Mouse (Mus musculus): ENCODE data around the gene Cphx3.
"Not testable (repeated sequence)": the region's sequence is repeated elsewhere in the genome, so short reads cannot be mapped to it uniquely, and the experiment has no call there.

The Cphx3 gene

DNA sequence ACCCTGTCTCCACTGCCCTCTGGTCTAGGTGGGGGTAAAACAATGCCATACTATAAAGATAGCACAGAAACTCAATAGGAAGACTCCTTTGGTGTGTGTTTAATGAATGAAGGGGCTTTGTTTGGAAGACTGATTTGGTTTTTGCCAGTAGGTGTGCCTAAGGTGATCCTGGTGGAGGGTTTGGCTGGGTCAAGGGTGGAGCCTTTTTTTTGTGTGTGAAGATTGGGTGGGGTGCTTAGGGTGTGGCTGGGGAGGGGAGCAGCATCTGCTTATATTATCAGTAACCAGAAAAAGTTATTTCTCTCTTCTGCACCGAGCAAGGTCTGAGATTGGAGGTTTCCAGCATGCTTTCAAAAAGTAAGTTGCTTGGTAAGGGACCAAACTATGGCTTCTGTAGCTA is at the start of gene Cphx3:
Cphx3 (plus strand) TSS at position 301 of the 400 bp plus-strand sequence.
- DNase-seq (ENCODE audit: low spot score in 2 of 2), result not testable (repeated sequence)

DNA sequence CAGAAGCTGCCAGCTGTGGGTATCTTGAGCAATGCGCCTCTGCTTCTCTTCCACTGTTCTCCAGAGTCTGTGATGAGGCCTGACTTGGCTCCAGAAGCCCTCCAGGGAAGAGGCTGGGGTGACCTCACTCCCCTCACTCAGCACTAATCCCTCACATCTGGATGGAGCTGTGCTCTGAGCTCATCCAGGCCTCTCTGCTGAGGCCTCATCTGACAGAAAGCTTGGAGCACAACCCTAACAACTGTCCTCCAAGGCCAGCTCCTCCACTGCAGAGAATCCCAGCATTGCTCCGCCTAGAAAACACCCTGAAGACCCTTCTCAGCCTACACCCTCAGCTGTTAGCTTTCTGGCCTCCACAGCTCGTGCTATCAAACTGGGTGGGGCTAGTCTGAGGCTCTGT is 47.7 kb upstream of the Cphx3 start:
- not testable (repeated sequence) for DNase-seq (ENCODE audit: low spot score in 2 of 2)

DNA sequence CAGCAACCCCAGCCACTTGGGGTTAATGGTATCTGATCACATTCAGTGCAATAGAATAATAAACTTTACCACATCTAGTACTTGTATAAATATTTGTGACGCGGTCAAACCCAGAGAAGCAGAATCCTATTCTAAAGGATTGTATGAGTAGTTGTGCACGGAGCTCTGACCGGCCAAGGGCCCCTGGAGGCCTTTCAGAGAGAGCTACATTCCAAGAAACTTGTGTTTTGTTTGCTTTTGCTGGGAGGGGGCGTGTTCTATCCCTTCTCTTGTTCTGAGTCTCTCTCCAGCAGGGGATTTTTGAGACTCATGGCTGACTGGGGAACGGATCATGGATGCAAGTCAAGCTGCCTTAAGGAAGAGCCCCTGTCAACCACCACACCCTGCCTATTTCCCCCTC is 46.7 kb upstream of the Cphx3 start:
- not testable (repeated sequence) for DNase-seq (ENCODE audit: low spot score in 2 of 2)

DNA sequence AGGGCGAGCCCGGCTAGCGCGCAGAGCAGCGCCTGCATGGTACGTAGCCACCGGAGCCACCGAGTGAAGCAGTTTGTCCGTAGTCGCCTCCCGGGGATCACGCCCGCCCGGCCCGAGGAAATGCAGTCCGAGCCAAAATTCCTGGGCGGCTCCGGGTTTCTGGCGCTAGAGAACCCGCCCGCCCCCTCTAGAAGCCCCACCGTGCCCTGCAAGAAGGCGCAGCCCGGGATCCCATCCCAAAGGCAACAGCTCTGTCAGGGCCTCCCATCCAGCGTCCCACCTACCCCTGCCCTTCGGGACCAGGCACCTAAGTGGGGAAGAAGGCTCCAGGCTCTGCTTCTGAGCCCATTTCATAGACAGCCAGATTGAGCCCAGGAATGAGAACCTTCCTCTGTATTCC is 39.5 kb upstream of the Cphx3 start, which contains the start of gene Gm9780:
Gm9780 (minus strand) TSS at position 101 of the 400 bp plus-strand sequence.
- not testable (repeated sequence) for DNase-seq (ENCODE audit: low spot score in 2 of 2)

DNA sequence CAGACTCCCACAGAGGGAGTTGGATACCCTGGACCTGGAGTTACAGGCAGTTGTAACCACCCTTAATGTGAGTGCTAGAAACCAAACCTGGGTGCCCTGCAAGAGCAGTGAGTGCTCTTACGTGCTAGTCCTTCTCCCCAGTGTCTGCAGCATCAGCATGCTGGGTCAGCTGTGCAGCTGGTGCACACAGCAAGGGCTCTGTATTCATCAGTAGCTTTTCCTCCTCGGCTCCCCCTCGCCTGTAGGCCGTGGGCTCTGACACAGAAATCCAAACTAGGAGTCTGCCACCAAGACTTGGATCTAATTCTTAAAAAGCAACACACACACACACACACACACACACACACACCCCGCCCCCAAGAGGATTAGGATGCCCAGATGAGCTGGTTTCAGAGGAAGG is 37.1 kb upstream of the Cphx3 start:
- DNase-seq (ENCODE audit: low spot score in 2 of 2), result not testable (repeated sequence)

DNA sequence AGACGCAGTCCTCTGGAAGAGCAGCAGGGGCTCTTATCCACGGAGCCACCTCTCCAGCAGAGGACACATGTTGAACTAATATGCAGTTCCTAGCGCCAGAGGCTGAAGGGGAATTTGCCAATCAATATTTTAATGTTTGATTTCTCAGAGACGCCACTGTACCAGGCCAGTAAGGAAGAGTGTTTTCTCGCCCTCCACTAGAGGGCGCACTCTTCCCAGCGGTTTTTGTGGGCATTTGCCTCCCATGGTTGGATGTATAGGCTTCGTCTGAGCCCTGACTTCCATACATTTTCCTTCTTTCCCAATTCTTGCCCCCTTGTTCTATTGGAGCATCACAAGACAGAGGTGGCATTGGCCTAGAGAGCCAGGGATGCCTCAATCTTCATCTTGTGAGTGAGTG is 35.1 kb upstream of the Cphx3 start:
- not testable (repeated sequence) for DNase-seq (ENCODE audit: low spot score in 2 of 2)

DNA sequence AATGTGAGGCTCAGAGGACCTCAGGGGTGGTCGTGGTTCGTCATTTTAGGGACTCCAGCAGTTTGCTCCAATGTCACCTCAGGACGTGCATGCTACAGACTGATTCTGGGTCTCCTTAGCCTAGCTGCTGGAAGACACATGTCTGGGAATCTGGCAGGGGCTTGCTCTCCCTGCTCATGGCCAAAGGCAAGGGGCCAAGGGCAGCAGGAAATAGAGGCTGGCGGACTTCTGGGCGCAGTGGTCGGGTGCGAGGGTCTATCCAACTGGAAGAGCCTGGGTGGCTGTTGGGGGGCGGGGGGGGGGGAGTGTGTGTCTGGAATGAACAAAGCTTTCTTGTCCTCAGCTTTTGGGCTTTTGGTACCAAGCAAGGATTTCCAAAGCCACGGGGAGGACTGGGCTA is 33.3 kb upstream of the Cphx3 start:
- not testable (repeated sequence) for DNase-seq (ENCODE audit: low spot score in 2 of 2)

DNA sequence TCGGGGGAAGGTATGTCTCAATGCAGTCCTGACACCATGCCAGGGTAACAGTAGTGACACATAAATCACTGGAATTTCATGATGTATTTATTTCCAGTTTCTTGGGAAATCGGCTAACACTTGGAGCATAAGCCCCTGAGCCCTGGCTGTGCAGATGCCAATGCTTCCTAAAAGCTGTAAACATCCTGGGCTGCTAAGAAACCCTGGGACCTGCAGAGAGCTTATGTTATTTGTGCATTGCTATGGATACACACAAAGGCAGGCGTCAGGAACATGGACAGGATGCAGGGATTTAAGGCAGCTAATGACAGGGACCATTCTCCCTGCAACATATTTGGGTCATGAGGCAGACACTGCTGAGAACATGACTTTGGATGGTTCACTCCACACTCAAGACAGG is 23.9 kb upstream of the Cphx3 start:
- DNase-seq (ENCODE audit: low spot score in 2 of 2), result not testable (repeated sequence)

DNA sequence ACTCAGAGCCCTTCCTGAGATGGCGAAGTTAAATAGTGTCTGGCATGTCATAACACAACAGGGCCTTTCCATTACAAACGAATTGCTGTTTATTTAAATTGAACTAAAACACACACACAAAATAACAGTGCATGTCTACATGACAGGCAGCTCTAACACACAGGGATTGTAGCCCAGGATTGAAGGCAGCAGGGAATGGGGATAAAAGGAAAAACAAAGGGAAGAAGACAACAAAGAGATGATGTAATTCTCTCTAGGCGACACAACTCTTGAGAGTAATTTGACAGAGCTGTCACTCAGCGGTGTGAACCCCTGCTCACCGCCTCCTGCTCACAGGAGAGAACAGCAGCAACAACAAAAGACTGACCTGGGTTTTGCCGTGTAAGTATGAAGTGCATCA is 22.7 kb upstream of the Cphx3 start:
- DNase-seq (ENCODE audit: low spot score in 2 of 2), result not testable (repeated sequence)

DNA sequence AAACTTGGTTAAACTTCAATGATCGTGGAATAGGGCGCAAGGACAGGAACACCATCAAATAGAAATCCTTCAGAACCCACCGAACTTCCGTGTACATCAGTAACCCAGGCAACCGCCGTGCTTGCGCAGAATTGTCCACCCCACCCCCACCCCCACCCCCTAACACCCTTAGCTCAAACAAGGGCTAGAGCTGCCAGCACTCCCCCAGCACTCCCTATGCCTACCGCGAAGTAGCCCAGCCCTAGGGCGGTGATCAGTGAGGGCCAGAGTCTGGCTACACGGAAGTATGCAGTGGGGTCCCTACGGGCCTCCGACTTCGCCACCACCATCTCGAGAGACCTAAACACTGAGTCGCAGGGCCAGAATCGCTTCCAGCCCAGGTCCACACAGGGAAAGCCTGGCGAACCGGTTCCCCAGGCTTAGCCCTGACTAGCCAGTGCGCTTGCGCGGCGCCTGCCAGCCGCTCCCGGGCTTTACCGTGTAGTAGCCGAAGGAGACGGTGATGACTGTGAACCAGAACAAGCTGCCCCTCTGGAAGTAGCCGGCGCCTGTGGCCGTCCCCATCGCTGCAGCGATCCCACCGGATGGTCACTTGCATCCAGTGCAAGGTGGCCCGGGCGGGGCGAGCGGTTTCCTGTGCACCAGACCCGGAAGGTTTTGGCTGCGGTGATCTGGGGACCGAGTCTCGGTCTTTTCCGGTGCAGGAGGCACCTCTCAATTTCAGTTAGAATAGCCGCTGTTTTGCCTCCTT is 15.3 kb upstream of the Cphx3 start:
- DNase-seq (ENCODE audit: low spot score in 2 of 2), result not testable (repeated sequence)

DNA sequence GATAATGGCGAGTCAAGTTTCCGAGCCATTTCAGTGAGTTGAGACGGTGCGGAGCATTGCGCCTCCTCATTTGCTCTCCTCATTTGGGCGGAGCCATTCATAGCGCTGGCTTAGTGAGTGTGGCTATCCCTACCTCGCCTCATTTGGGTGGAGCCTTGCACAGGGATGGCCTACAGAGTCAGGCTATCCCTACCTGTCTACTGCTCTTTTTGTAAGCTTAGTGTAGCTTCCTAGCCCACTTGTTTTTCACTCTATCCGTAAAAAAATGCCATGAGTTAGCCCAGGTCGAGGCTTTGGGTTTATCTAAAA is 14.8 kb upstream of the Cphx3 start, which contains the start of gene Tmem254c:
Tmem254c (minus strand) TSS at position 31 of the 309 bp plus-strand sequence.
- DNase-seq (ENCODE audit: low spot score in 2 of 2), result not testable (repeated sequence)

DNA sequence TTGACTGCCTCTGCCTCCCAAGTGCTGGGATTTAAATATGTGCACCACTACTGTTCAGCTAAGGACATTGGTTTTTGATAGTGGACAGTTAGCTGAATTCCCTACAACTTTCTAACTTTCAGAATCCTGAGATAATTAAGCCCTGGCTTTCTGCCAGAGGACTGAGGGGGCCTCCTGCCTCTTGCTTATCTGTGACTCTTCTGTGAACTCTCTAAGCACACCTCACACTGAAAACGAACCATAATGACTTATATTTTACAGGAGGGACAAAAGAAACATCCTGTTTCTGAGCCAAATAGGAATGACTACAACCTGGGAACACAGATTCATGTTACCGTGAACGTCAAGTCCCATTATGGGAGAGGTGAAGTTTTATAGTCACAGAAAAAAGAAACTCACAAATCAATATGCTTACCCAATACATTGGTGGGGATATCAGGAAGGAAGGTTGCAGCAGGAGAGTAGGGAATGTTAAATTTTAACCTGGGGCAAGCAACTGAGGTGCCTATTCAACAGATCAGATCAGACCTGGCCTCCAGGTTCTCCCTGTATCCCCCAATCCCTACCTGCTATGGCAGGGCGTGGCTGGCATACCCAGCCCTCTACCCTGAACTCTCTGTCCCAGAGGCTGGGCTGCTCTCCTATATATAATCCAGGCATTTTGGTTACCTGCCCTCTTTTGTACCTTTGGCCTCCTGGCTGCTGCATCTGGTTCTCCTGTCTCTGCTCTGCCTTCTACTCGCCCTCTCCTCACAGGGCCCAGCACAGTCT is 5.3 kb upstream of the Cphx3 start:
- DNase-seq (ENCODE audit: low spot score in 2 of 2), result not testable (repeated sequence)

DNA sequence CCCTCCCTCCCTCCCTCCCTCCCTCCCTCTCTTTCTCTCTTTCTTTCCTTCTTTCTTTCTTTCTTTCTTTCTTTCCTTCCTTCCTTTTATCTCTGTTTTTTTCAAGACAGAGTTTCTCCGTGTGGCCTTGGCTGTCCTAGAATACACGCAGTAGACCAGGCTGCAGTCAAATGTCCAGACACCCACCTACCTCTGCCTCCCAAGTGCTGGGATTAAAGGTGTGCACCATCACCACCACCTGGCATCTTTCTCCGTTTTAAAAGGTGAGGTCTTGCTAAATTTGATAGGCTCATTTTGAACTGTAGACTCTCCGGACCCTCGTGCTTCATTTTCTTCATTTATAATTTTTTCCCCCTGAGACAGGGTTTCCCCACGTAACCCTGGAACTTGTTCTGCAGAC is 881 bp upstream of the Cphx3 start, which contains the start of gene Cphx2:
Cphx2 (plus strand) TSS at position 301 of the 400 bp plus-strand sequence.
- not testable (repeated sequence) for DNase-seq (ENCODE audit: low spot score in 2 of 2)

DNA sequence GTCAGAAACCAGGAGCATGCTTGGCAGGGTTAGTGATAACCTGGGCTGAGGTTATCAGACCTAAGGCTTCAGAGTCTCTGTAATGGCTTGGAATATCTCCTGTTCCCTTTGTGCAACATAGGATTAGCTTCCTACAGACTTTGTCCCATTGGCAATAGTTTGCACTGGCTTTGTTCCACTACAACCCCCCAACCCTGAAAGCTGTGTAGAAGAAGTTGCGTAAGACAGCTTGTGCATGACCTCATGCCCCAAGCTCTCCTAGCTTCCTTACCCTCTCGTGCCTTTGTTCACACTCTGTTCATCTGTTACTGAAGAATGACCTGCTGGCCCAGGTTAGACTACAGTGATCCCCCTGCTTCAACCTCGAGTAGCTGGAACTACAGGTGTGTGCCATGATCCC is 15.5 kb downstream of the Cphx3 start:
- DNase-seq (ENCODE audit: low spot score in 2 of 2), result not testable (repeated sequence)

DNA sequence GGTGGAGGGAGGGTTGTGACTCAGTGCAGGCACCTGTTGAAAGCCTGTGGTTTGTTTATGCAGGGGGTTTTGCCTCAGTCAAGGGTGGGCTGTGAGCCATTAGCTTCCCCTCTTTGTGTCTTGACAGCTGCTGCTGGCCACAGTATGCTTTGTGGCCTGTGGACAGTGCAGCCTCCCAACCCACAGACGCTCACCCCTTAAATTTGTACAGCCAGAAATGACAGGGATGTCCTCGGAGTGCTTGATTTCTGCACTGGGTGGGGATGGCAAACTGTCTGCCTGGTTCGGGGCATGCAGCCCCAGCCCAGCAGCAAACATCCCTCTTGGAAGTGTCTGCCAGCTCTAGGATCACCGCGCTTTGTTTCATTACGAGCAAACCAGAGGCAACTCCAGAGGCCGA is 36.1 kb downstream of the Cphx3 start, which contains the start of gene Duxbl2:
Duxbl2 (plus strand) TSS at position 200 of the 400 bp plus-strand sequence.
- DNase-seq (ENCODE audit: low spot score in 2 of 2), result not testable (repeated sequence)

DNA sequence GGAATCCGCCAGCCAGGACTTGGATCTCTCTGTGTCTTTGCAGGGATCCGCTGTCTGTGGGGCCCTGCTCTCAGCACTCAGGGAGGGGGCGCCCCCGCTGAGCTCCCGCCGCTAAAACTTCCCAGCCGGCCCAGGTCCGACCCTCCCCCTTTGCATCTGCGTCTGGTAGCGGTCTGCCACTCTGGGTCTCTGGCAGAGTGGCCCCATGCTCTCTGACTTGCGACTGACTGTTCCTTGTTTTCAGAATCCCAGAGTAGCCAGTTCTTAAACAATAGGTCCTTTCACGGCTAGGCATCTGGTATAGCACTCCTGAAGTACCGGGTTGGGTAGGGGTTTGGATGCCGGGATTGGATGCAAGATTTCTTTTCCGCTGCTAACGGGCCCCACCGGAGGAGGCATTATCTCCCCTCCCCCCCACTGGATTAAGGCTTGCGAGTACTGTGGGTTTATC is 36.5 kb downstream of the Cphx3 start:
- not testable (repeated sequence) for DNase-seq (ENCODE audit: low spot score in 2 of 2)

DNA sequence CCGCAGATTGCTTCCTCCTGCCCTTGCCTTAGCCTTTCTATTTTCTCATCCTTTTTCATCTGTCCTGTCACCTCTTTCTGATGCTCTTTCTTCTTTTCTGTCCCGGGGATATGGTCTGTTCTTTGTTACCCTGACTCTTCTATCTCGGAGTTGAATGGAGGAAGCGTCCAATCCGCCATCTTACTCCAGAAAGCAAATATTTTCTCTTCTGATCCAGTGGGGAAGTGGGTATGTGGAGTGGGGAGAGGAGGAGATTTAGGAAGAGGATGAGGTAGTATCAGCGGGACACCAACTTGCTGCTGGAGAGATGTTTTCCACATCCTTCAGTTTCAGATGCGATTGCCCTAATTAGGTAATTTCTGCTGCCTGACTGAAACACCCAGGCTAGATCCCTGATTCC is 37.0 kb downstream of the Cphx3 start:
- not testable (repeated sequence) for DNase-seq (ENCODE audit: low spot score in 2 of 2)

DNA sequence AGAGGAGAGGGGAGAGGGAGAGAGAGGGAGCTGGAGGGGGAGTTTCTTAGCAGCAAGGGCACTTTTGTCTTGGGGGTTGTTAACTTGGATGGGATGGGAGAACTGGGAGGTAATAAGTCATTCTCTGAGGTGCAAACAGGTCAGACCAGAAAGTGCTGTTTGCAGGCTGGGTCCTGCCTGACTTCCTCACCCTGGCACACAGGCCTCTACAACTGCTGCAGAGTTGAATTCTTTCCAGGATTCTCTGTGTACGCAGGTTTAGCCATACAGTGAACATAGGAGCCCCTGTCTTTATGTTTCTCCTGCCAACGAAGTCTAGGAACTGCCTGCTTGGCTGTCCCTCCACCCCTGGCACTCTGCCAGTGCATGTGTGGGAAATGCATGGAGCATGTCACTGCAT is 65.0 kb downstream of the Cphx3 start:
- DNase-seq (ENCODE audit: low spot score in 2 of 2), result not testable (repeated sequence)

DNA sequence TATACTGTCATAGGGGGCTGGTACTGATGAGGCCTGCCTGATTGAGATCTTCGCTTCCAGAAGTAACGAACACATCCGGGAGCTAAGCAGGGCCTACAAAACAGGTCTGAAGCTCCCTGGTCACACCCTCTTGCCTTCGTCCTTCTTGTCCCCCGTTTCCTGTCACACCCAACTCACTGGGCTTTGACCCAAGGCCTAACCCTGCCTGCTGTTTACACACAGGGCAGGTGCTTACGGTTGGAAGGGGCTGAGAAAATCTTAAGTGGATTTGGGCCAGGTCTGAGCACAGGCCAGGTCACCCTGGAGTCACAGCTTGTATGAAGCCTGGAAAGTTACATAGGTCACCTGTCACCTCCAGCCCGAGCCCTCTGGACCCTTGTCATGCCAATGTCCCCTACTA is 73.9 kb downstream of the Cphx3 start:
- not testable (repeated sequence) for DNase-seq (ENCODE audit: low spot score in 2 of 2)

DNA sequence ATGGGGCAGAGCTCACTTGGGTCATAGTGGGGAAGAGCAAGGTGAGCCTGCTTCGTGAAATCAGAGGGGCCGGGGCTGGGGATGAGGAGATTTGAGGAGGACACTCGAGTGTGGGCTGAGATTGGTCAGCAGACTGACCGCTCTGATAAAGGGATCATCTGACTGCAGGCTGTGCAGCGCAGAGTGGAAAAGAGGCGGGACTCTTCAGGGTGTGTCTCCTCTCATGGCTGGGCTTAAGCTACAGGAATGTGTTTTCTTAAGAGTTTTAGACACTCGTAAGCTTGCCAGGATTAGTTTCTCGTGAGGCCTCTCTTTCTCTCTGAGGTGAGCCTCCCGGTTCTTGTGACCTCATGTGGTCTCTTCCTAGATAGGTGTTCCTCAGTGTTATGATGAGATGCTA is 79.1 kb downstream of the Cphx3 start:
- DNase-seq (ENCODE audit: low spot score in 2 of 2), result not testable (repeated sequence)

DNA sequence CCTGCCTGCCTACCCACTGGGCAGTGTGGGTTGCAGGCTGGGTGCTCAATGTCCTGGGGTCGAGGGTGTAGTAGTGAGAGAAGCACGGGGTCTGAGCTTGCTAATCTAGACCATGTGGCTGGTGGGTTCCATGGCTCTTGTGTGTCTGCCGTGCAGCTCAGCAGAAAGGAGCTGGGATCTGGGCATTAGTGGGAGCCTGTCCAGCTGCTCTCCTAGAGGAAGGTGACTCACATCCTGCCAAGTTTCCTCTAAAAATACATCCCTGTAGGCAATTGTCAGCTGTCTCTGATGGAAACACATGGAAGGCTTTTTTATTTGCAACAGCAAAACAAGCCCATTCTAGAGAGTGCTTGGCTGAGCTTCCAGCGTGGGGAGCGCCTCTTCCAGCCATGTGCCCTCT is 80.3 kb downstream of the Cphx3 start:
- not testable (repeated sequence) for DNase-seq (ENCODE audit: low spot score in 2 of 2)

DNA sequence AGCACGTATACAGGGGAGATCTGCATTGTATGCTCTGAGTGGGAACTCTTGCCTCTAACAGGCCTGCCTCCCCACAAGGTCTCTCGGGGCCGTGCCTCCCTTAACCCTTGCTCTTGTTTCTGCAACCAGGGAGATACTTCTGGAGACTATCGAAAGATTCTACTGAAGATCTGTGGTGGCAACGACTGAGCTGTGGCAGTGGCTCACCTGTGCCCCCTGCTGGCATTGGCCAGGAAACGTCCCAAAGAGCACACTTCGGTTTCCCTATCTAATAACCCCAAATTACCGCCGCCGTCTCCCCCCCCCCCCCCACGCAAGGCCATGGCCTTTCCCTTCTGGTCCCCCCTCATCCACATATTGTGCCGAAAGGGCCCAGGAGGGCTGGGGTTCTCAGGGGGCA is 83.2 kb downstream of the Cphx3 start:
- not testable (repeated sequence) for DNase-seq (ENCODE audit: low spot score in 2 of 2)

DNA sequence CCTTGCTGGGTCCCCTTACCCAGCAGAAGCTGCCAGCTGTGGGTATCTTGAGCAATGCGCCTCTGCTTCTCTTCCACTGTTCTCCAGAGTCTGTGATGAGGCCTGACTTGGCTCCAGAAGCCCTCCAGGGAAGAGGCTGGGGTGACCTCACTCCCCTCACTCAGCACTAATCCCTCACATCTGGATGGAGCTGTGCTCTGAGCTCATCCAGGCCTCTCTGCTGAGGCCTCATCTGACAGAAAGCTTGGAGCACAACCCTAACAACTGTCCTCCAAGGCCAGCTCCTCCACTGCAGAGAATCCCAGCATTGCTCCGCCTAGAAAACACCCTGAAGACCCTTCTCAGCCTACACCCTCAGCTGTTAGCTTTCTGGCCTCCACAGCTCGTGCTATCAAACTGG is 91.9 kb downstream of the Cphx3 start:
- DNase-seq (ENCODE audit: low spot score in 2 of 2), result not testable (repeated sequence)
